Mouse (Mus musculus): Measurements from ENCODE around the gene Dlg1.

DNA sequence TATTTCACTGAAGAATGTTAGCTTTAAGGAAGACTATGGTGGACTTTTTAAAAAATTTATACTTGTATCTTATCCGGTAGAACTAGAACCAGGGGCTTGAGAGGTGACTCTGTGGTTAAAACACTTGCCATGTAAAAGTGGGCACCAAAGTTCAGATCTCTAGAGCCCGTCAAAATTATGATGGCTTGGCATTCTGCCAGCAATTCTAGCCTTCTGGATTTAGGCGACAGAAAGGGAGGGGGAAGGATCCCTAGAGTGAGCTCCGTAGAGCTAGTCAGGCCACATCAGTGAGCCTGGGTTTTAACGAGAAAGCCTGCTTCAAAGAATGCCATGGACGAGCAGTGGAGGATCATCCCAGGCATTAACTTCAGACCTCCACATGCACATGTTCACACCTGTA lies 117.8 kb downstream of the Dlg1 start:
- TF ChIP-seq CTCF (IDR thresholded peaks at IDR 0.05; ENCODE audit: control insufficient read depth, insufficient read depth, insufficient read length) (no peak), MYOD1 (IDR thresholded peaks at IDR 0.05; ENCODE audit: control insufficient read depth, insufficient read length, low read depth) (no peak)

Data from C2C12 (cell line).